Mouse (Mus musculus) gastrocnemius, postnatal 10 days (tissue): ENCODE data around the gene Cacna1c. TPM values are rescaled to one million over a fixed set of nuclear protein-coding genes. Genes with fewer than 3 reads are reported as not detected.
A peak's percentile ranks its signal among the peaks of the same experiment; 100 is the strongest.

ENCODE experiments used
- DNase-seq: peaks from one replicate; pipeline ENCODE4 v3.0.0; 2021; ENCODE audit warnings: mixed read lengths
- total RNA-seq, 2 experiments: library from RNA; stranded (reverse); gene quantifications; 2 replicates each; pipeline ENCODE4 v1.2.3; 2021

Gene Cacna1c
- total RNA-seq, 2 experiments from 2014 or later, result 5.2 to 7.3 TPM

DNA sequence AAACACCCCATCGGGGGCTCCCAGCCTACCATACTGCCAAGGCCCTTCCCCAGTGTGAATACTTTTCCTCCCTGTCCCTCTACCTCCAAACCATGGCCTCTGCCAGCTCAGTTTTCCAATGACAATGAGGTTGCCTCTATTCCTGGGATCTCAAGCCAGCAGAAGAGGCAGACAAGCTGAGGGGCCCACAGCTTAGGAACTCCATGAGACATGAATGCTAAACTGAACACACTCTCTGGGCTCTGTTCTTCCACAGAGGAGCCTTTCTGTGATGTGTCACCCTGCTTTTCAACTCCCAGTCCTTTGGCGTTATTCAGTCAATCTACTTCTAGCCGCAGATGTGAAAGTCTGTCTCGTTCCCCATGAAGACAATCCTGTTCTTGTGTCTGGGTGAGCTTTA, 399.8 kb downstream of the Cacna1c start:
- no peak for DNase-seq

DNA sequence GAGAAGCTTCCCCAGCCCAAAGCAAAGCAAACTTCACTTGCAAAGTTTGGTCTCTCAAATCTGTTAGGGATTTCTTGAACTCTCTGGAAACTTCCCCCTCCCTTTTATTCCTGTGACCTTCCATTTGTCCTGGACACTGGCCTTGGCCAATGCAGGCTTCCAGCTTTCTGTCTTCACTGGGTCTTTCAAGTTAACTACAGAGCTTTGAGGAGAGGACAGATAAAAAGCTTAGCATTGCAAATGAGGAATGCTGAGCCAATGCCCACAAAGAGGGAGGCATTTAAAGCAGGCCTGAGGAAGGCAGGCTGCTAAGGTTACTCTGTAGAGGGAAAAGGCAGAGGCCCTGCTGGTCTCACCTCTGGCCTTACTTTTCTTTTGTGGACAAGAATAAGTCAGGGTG, 400.5 kb downstream of the Cacna1c start:
- no peak for DNase-seq

DNA sequence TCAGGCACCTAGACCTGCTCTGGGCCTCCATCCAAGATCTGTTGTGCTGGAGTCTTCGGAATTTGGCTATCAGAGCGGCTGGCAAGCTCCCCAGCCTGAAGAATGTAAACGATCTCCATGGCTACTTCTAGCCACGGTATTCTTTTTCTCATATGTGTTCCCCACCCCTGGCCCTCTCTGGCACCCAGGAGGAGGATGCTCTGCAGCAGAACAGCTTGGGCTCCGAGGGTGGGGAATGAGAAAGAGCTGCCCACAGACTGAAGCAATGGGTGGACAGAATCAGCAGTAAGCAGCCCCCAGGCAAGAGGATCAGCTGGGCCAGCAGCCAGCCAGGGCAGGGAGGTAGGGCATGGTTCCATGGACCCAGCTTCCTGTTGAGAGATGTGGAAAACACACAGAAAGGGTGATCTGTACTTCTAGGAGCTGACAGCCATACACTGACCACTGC, 404.3 kb downstream of the Cacna1c start:
- peak; percentile 40 for DNase-seq

DNA sequence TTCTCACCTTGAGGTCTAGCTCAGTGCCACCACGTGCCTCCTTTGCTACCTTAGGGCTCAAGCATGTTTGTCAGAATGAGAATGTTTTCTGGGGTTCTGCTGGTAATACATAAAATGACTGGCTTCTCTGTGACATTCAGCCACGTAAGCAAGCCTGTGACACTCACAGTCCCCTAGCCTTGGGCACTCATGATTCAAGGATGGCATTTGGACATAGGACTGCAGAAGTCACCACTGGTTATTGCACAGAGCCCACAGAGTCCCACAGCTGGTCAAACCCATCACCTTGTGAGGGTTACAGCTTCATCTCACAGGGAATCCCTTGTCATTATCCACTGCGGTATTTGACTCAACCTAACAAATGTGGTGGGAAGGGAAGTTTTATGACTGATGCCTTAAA, 408.3 kb downstream of the Cacna1c start:
- no peak for DNase-seq

DNA sequence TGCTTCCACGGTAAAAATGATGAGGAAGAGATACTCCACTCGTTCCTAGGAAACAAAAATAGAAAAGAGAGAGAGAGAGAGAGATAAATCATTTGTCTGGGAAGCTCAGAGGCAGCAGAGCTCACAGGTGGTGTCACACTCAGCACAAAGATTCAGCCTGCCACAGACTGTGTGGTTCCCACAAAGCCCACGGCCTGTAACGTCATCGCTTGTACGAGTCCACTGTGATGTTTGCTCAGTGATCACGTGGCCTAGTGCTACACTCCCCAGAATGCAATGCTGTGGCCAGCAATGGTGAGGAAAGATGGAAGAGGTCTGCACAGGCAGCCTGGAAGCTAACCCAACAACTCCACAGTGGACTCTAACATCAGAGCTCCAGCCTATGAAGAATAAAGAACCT, 415.9 kb downstream of the Cacna1c start:
- no peak for DNase-seq

DNA sequence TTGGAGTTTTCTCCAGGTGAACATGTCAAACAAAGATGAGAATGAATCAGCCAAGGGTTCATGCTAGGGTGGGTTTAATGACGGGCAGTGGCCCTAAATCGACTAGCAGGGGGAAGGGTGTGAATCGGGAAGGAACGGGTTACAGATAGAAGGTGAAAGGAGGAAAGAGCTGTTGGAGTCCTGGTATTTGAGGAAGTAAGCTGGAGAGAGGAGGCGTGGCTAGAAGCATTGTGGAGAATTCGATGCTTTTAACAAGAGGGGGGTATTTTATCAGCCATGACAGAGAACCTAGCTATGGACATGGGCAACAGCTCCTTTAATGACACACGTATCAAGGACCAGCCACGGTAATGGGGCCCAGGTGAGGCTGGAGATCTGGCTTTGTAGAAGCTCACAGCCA, 417.0 kb downstream of the Cacna1c start:
- no peak for DNase-seq

DNA sequence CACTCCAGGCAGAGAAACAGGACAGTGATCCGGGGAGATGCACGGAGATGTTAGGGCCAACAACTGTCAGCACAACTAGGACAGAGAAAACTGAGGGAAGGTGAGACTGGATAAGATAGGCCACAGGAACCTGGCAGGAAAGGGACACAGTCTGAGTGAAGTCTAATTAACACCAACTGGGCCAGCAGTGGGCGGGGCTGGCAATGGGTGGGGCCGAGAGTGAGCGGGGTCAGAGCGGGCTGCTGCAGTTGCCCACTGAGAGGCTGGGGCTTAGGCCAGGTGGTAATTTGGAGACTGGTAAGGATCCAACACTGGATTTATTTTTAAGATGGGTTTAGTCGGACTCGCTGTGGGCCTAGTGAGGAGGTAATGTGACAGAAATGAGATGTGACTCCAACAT, 418.8 kb downstream of the Cacna1c start:
- DNase-seq, result no peak

DNA sequence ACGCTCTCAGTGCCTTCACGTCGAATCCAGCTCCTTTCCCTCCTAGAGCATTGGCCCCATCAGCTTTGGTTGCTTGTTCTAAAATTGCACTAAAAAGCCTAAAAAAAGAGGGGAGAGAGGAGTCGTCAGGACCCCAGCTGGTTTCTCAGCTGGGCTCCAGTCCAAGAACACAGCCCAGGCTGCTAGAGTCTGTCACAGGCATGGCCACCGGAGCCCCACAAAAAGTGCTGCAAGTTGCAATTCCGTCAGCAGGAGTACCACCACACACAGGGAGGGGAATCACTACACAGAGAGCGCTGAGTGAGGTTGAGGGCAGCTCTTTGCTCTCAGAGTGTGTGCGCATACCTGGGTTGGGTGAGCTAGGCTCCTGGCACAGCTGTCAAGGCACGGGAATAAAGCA, 419.8 kb downstream of the Cacna1c start:
- no peak for DNase-seq

DNA sequence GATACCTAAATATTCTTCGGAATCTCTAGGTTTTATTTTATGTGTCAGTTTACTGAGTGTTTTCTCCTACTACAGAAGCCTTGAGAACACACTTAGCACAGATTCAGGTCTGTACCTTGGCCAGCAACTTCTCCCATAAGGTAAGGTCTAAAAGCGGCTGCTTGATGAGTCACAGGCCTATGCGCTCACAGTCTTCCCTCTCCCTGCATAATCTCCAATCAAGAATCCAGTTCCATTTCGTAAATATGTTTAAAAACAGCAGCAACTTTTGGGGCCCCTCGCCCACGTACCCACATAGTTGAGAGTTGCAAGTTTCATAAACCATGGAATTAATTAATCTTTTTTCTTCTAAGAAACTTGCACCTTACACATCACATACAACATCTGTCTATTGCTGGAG, 423.6 kb downstream of the Cacna1c start:
- DNase-seq, result no peak

DNA sequence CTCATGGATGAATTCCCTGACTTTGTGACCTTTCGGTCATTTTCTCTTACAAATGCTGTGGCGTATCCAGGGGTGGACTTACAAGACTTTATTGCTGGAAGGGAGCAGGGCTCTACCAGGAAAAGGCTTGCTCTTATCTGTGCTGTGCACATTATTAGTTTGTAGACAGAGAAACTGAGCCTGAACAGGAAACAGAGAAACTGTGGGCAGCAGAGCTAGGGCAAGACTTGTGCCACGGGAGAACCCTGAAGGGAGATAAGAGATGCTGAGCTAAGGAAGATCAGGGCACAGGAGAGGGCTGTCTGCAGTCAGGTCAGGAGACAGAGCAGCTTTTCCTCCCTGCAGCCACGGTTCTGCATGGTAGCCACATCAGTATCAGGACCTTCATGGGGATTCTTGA, 425.1 kb downstream of the Cacna1c start:
- DNase-seq, result no peak

DNA sequence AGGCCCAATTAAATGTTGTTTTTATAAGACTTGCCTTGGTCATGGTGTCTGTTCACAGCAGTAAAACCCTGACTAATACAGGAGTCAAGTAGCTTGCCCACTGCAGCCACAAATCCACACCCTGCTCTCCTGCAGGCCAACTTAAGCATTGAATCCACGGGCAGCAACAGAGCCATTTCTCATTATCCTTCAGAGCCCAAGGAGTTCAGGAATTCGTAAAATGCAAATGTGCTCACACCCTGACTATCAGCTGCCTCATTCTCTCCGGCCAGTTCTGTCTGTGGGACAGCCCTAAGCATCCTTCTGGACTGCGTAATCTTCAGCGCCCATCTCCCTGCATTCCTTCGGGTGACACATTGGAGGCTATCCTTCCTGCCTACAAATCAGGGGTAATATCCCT, 425.8 kb downstream of the Cacna1c start:
- DNase-seq, result no peak

DNA sequence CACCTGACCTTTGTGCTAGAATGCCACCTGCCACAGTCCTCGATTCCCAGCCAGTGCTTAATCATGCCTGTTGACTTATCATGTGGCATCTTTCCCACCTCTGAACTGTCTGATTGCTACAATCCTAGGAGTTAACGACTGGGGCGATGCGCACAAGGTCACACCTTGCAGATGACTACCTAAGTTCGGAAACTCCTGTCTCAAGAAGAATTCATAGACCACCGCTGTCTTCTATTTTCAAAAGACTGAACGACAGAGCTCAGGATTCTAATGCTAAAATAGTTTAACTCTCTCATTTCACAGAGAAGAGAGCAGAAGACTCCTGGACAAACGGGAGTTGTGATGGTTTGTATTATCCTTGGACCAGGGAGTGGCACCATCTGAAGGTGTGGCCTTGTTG, 426.4 kb downstream of the Cacna1c start:
- DNase-seq, result no peak

DNA sequence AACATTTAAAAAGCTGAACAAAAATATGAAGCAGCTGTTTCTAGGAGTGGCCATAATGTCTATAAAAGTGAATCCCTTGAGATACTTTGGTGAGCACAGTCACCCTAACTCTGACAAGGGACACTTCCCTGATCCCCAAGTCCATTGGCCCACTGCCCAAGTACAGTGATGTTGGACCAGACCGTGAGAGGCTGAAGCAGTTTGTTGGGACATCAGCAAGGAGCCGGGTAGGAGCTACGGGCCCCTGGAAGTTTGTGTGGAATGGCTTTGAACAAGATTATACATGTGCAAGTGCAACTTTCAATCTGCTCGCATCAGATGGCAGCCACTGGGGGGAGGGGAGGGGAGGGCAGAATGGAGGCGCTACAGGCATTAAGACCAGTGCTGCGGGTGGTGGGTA, 428.5 kb downstream of the Cacna1c start:
- DNase-seq, result no peak

DNA sequence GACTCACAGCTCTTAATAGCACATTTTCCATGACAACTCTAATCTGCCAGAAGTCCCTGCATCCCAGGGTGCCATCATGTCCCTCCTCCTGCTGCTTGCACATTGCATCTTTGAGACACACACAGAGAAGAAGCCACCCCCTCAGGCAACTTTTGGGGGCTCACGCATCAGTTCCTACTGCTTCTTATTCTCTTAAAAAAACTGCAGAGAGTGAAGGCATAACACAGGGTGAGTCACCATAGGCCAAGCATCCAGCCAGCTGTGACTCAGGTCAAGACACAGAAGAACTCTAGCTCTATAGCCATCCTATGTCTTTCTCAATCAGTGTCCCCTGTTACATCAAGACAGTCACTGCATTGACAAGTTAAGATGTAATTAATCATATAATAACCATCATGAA, 431.0 kb downstream of the Cacna1c start:
- no peak for DNase-seq

DNA sequence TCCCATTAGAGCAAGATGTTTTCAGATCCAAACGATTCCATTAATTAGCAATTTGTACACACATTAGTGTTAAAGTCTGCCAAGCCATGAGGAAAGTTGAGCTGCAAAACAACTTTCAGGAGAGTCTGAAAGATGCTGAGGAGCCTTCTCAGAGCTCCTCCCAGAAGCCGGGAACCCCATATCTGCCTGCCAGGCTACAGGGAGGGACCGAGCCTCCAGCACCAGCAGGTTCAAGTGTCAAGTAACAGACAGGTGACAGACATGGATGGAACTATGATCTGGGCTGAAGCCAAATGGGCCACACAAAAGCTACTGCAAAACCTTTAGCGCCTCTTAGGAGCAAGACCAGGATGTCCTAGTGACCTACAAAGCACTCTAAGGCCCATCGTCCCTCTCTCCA, 437.2 kb downstream of the Cacna1c start:
- no peak for DNase-seq

DNA sequence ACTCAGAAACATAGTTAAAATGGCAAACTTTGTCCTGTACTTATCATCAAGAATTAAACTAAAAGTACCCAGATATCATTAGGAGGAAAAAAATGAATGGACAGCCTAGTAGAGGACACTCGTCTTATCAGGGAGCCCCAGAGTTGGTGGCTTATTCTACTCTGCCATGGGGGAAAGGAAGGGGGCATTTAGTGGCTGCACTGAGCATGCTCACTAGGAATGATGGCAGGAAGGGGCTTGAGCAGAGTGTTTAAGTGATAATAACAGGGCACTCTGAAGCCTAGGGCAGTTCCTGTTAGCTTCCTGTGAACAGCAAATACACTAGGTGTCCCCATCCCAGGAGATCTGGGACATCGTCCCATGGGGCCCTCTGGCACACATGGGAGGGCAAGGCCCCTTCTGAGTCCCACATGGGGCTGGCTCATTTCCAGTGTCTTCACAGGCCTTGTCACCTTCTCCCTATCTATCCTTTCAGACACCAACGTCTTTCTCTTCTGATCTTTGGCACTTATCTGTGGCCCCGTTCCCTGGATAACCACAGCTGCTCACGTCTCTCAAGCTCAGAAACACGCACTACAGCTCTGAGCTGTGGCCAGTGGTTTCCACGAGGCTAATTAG, 437.8 kb downstream of the Cacna1c start:
- no peak for DNase-seq

DNA sequence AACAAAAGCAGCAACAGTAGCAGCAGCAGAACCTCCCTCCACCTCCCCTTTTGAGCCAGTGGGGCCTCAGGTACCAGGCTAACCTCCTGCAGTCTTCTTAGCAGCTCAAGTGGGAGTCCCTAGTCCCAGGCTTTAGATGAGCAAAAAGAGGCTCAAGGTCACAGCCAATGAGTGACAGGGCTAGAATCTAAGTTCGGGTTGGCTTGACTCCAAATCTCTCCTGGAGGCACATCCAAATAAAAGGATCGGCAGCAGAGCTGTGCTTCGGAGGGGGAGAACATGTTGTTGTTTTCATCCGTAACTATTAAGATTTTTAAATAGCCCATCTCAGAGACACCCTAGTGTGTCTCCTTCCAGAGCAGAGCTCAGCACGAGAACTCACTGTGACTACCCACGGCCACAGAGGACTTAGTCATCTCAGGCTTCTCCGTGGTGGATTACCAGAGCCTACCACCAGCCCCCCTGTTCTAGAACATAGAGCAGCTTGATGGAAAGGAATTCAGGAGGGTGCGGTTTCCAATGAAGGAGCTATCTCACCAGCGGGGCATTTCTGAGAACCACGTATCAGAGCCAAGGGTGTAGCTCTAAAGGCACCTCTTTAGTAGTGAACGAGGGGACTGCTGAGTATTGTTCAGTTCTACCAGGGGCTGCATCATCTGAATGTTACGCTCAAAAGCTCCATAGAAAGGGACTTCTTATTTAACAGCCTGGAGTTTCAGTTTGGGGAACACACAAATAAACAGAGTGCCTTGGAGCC, 438.5 kb downstream of the Cacna1c start:
- no peak for DNase-seq

DNA sequence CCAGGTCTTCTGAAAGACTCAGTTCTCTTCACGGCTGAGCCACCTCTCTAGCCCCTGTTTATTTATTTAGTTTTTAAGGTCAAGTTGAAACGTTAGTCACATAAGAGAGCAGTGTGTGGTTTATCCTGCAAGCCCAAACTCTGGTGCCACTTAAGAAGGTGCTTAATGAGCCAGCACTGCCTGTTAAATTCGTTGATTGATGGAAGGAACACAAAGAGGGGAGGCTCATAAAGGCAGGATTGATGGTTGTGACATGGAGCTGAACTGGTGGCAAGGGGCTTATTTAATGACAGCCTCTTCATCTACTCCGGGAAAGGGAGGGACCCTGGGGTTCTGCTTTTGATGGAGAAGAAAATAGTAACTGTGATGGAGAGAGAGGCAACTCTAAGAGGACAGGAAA, 439.7 kb downstream of the Cacna1c start:
- DNase-seq, result no peak

DNA sequence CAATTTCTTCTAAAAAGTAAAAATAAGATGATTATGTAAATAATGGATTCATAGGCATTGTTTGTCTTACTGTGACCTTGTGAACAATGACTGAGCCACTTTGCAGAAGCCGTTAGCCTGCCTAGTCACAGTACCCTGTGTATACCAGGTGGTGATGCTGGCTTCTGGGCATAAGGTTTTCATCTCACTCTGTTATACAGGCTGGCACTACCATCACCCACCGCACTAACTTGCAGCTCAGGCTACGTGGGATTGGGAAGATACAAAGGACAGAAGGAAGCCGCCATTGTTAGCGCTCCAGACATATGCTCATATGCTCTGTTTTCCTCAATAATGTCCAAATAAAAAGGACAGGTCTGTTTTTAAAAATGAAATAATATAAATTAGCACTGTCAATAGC, 440.4 kb downstream of the Cacna1c start:
- DNase-seq, result no peak

DNA sequence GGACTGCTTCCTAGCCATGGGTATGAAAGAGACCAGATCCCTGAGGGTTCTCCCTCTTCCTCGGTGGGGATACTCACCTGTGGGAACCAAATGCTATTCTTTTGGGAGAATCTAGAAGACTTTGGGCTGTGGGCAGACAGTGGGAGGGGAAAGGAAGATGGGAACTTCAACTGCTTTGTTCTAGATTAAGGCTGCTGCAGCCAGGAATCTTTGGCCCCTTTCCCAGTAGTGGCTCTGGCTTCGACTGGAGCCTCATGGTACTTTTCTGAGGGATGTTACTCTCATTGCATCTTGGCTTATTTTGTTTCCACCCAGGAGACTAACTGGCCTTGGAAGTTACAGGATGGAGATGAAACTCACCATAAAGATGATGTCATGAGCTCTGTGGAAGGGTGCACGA, 441.8 kb downstream of the Cacna1c start:
- peak; percentile 20 for DNase-seq

DNA sequence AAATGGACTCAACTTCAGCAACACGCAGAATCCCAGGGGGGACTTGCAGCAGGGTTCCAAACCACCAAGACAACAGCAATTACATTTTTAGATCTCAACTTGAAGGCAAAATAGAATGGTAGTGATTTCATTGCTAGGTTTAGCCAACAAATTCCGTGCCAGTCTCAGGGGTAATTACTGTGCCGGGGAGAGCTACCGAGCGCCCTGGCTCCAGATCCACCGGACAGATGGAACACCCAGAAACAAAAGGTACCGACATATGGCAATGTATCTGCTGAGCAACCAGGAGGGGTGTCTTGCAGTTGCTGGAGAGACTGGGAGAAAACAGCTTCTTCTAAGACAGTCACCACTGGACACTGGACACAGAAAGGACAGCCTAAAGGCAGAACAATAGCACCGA, 442.4 kb downstream of the Cacna1c start:
- no peak for DNase-seq

DNA sequence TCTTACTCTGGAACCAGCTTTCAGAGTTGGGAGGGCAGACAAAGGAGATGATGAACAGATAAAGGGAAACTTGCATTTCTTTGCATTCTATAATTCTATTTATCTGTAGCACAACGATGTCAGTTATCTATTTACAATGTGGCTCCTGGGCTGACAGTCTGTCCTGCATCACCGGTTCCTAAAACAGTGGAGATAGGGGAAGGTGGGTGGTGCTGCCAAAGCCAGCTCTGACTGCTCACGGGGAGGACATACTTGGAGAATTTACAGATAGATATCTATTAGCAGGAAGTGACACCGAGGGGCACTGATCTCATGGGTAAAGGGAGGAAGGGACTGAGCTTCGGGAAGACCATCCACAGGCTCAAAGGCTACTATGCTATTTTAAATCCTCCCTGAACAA, 443.2 kb downstream of the Cacna1c start:
- DNase-seq, result no peak

DNA sequence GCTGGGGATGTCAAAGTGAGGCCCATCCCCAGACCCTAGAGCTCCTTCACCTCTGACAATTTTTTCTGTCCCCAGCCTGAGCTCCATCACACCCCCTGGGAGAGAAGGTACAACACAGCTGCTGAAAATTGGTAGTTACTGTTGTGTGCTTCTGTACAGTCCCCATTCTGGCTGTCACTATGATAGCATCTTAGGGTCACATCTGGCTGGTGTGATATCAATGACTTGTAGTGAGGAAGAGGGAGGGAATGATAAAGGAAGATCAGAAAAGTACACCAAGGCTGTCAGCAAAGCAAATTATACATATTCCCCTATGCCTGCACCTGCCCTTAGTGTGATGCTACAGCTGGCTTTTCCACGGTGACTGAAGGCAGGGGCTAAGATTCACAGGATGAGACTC, 446.9 kb downstream of the Cacna1c start:
- DNase-seq, result no peak

DNA sequence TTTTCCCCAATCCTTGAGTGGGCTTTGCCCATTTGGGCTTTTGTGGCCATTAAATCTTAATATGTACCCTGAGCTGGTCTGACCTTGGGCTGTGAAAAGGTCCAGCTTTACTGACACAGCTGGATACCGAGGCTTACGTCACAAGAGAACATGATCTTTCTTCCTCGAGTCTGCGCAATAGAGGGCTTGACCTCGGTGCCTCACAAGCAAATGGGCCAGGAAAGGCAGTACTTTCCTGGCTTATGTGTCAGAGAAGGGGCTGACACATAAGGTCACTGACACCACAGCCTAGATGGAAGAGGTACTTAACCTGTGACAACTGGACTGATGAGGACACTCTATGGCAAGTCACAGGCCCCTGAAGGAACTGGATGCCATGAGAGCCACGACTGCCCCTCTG, 453.5 kb downstream of the Cacna1c start:
- DNase-seq, result no peak
